Mouse (Mus musculus) thymus, adult 2 months (tissue): ENCODE measurements around the gene E030018B13Rik. TPM values are rescaled to one million over a fixed set of nuclear protein-coding genes. Genes with fewer than 3 reads are reported as not detected.

Experiments used
- DNase-seq: peaks from one replicate; pipeline ENCODE4 v3.0.0; 2021
- H3K27ac ChIP-seq: fragments of 200-500 bp; 2 replicates; pipeline ENCODE4 v1.5.1; 2012; ENCODE audit warnings: low read length, control low read depth; ENCODE audit not compliant: control insufficient read depth, insufficient read depth
- H3K27me3 ChIP-seq: fragments of 200-500 bp; 2 replicates; pipeline ENCODE4 v1.6.1; 2012; ENCODE audit warnings: mild to moderate bottlenecking, low read length, moderate library complexity, mixed read lengths; ENCODE audit not compliant: control insufficient read depth, insufficient read depth
- H3K36me3 ChIP-seq: fragments of 200-500 bp; 2 replicates; pipeline ENCODE4 v1.6.1; 2012; ENCODE audit warnings: mild to moderate bottlenecking, low read length, moderate library complexity; ENCODE audit not compliant: control insufficient read depth, insufficient read depth
- H3K4me1 ChIP-seq: fragments of 200-500 bp; replicated peaks from 2 replicates; pipeline ENCODE4 v1.6.1; 2012; ENCODE audit warnings: low read length; ENCODE audit not compliant: control insufficient read depth, insufficient read depth
- H3K4me3 ChIP-seq: fragments of 200-500 bp; 2 replicates; pipeline ENCODE4 v1.5.1; 2012; ENCODE audit warnings: mild to moderate bottlenecking, low read length, control low read depth, moderate library complexity; ENCODE audit not compliant: control insufficient read depth, insufficient read depth
- CTCF ChIP-seq: fragments of 200-500 bp; IDR thresholded peaks from 2 replicates; pipeline ENCODE4 v1.5.1; 2012; ENCODE audit warnings: mild to moderate bottlenecking, control low read depth, low read length, moderate library complexity, borderline replicate concordance; ENCODE audit not compliant: control insufficient read depth, poor library complexity, insufficient read depth; ENCODE audit errors: extremely low read depth
- POLR2A ChIP-seq: fragments of 200-500 bp; IDR thresholded peaks from 2 replicates; pipeline ENCODE4 v1.6.1; 2012; ENCODE audit warnings: mild to moderate bottlenecking, low read length, control low read depth, moderate library complexity; ENCODE audit not compliant: control insufficient read depth, poor library complexity, insufficient read depth; ENCODE audit errors: extremely low read depth
- WGBS: fragments of 180-500 bp; shearing (Covaris S2); methylation state at CpG from one replicate; pipeline ENCODE4 v1.1.7; 2018; 5-methylcytosine and 5-hydroxymethylcytosine counted together
- polyA plus RNA-seq: library from polyadenylated mRNA; depleted of rRNA; stranded (reverse); fragments of >200 nt; gene quantifications from 2 replicates; pipeline ENCODE4 v1.2.3, GENCODE M21; 2012; rRNA removed

E030018B13Rik gene
- polyA plus RNA-seq, result not detected in 2 replicates

DNA sequence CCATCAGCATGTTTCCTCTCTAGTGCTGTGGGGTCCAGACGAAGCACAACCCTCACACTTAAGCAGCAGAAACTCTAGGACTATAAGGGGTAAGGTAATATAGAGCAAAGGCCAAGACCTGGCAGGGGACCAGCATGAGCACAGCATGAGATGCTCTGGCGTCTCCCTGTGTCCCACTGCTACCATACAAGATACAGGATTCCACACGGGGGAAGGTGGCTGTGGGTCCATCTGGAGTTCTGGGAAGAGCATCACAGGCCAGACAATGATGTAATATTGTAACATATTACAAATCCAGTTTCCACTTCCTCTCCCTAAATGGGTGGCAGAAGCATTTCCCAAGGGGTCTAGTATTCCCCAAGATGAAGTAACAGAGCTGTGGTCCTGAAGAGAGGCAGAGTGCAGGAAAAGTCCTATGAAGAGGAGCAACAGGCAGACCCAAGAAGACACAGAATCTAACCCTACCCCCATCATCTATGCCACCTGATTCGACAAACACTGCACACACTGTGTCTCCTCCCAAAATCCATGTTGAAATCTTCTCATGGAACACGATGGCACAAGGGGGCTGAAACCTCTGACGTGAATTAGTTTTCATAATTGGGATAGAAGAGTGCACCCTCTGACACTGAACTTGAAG lies at the start of gene E030018B13Rik:
Gene E030018B13Rik (plus strand): TSS at position 590 of the 640 bp plus-strand sequence.
- peaks cover 69% of the 10 kb centered on the region for H3K4me1 ChIP-seq
- H3K27ac ChIP-seq, result no peak within 1 kb of the TSS
- 95% methylated on average over 6 of the region's 6 CpGs for WGBS
- TF ChIP-seq POLR2A (no peak), CTCF (no peak)
- no peak within 1 kb of the TSS for H3K4me3 ChIP-seq
- no peaks in the 10 kb centered on the region for H3K27me3 ChIP-seq
- H3K36me3 ChIP-seq, result 0 out of 2 replicates have a peak, but pooled peaks cover 8% of the 10 kb centered on the region
- DNase-seq, result no peak

DNA sequence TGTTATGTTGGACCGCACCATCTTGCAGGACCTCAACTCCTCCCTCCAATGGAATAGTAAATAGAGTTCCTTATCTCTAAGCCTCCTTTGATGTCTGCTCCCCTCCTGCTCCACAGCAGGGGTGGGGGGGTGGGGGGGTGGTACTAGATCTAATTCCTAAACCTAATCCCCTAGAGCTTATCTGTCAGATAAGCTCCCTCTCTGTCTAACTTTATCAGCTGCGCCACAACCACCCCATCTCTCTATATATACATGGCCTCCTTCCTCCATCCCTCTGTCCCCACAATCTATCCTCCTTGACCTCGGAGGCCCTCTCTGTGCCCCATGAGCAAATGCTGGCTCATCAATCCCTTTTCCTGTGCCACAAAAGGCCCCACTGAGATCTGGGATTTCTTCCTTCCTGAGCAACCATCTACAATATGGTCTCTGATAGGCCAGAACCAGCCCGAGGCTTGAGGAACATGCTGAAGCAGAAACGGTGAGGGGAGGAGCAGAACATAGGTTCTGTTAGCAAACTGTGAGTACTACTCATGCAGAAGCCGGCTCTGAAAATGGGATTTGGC lies 48.2 kb upstream of the E030018B13Rik start:
- Histone ChIP-seq H3K27ac (no peak overlapping the region), H3K4me1 (no peaks in the 10 kb centered on the region), H3K36me3 (no peaks in the 10 kb centered on the region), H3K27me3 (no peaks in the 10 kb centered on the region), H3K4me3 (no peak overlapping the region)
- WGBS, result 91% methylated on average over 6 of the region's 6 CpGs
- DNase-seq, result no peak
- TF ChIP-seq CTCF, result no peak
- TF ChIP-seq POLR2A, result no peak

DNA sequence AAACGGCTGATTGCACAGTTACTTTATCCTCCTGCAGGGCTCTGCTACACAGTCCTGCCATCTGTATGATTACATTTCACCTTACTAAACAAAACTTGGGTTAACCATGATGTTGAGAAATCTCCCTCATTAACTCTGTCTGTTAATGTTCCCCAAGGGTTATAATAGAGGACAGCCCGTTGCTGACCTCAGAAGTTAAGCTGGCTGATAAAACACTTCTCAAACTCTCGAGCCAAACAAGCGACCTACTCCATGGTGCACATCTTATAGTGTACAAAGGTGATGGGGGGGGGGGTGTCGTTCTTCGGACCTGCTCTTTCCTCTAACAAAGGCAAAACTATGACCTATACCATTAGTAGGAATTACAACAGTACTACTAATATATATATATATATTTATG lies 45.0 kb upstream of the E030018B13Rik start:
- 92% methylated on average over 6 of the region's 6 CpGs for WGBS

DNA sequence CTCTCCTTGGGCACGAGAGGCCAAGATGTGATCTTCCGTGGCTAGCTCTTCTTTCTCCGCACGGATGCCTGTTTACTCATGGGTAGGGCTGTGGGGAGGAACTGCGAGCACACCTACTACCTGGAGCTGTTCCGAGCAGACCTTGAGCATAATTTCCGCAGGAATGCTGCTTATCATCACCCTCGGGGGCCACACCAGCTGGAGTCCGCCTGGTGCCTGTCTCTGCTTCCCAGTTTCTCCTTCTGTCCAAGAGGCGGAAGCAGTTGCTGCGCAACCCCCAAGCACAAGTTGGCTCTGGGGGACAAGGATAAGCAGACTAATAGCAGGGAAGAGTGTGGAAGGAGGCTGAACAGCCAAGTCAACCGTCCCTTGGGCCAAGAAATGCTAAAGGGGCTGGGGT lies 42.8 kb upstream of the E030018B13Rik start:
- 94% methylated on average over 12 of the region's 12 CpGs for WGBS
- Histone ChIP-seq H3K4me1 (no peaks in the 10 kb centered on the region), H3K27me3 (no peaks in the 10 kb centered on the region), H3K36me3 (no peaks in the 10 kb centered on the region), H3K4me3 (no peak overlapping the region), H3K27ac (no peak overlapping the region)
- TF ChIP-seq CTCF (no peak), POLR2A (no peak)
- DNase-seq, result no peak

More for the DNA sequence above, 45.0 kb upstream of the E030018B13Rik start:
- TF ChIP-seq CTCF (no peak), POLR2A (no peak)
- Histone ChIP-seq H3K4me3 (no peak overlapping the region), H3K4me1 (no peaks in the 10 kb centered on the region), H3K36me3 (no peaks in the 10 kb centered on the region), H3K27ac (no peak overlapping the region), H3K27me3 (no peaks in the 10 kb centered on the region)
- DNase-seq, result no peak

DNA sequence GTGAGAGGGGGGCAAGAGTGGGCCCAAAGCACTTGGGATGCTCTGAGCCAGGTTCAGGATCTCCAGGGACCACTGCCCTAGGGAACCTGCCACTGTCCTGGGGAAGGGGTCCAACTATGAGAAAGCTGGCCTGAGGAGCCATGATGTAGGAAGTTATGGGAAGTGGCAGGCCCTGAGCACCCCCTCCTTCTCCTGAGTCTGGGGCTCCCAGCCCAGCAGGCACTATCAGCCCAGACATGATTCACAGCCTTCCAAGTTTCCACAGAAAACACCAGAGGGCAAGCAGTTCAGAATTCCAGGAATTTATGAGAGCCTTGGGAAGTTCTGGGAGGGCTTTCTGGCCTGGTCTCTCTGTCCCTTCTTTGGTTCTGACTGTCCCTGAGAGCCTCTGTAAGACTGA lies 41.0 kb upstream of the E030018B13Rik start:
- Histone ChIP-seq H3K27ac (no peak overlapping the region), H3K4me1 (no peaks in the 10 kb centered on the region), H3K36me3 (no peaks in the 10 kb centered on the region), H3K4me3 (no peak overlapping the region), H3K27me3 (no peaks in the 10 kb centered on the region)
- no peak for TF ChIP-seq POLR2A
- no peak for TF ChIP-seq CTCF
- DNase-seq, result no peak

DNA sequence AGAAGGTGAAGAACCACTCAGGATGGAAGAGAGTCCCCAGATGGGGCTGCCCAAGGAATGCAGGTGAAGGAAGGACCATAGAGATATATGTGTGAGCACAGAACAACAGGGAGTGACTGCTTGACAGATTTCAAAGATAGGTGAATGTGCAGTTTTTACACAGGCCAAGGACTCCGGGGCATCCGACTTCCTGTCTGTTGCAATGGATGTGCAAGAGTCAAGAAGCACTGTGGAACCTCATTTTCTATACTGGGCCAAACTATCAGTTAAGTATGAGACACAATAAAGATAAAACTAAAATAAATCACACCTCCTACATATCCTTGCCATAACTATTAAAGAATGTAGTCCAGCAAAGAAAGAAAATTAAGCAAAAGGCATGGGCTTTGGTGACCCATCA lies 40.0 kb upstream of the E030018B13Rik start:
- no peak for DNase-seq
- Histone ChIP-seq H3K4me3 (no peak overlapping the region), H3K27ac (no peak overlapping the region), H3K27me3 (no peaks in the 10 kb centered on the region), H3K4me1 (no peaks in the 10 kb centered on the region), H3K36me3 (no peaks in the 10 kb centered on the region)
- WGBS, result 85% methylated on average over 2 of the region's 2 CpGs
- TF ChIP-seq CTCF (no peak), POLR2A (no peak)
